Mouse (Mus musculus): ENCODE results near the gene Cd8a. TPM values are rescaled to one million over a fixed set of nuclear protein-coding genes. Genes with fewer than 3 reads are reported as not detected.
"Not testable (repeated sequence)": the region's sequence is repeated elsewhere in the genome, so short reads cannot be mapped to it uniquely, and the experiment has no call there.

The Cd8a gene
- total RNA-seq (2021), result under 1 TPM in 1 of 2 experiments, not detected in 1; 0.40 TPM
- long read RNA-seq, experiment 1, result 0 reads
- long read RNA-seq, experiment 2, result 0 reads

DNA sequence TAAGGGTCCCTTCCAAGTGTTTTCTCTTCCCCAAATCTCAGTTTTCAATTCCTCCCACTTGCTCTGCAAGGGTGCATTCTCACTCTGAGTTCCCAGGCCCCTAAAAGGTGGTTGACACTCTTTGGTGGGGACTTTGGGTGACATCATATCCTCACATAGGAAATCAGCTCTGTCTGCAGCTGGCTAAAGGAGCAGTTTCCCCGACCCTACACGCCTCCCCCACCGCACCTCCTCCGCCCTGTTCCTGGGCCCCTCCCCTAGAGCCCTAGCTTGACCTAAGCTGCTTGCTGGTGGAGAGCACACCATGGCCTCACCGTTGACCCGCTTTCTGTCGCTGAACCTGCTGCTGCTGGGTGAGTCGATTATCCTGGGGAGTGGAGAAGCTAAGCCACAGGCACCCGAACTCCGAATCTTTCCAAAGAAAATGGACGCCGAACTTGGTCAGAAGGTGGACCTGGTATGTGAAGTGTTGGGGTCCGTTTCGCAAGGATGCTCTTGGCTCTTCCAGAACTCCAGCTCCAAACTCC lies at the start of gene Cd8a:
Gene Cd8a (plus strand): TSS at position 179 of the 527 bp plus-strand sequence.
- no peak for DNase-seq (ENCODE audit: low spot score in 2 of 2)

DNA sequence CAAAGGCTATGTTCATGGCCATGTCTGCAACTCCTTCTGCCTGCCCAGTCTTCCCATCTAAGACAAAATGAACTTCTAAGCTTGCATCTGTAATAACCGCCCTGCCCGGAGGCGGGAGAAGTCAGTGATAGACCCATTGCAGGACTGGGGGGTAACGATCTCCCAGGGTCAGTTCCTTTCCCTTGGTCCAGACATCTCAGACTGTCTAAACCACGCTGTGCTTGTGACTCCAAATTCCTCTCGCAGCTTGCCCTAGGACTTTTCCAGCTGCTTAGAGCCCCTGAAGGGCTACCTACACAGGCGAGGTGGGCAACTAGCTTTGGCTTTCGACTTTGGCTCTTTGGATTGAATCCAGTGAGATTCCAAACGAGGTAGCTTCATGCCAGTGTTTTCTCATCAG lies 48.4 kb upstream of the Cd8a start:
- DNase-seq (ENCODE audit: low spot score in 2 of 2), result no peak

DNA sequence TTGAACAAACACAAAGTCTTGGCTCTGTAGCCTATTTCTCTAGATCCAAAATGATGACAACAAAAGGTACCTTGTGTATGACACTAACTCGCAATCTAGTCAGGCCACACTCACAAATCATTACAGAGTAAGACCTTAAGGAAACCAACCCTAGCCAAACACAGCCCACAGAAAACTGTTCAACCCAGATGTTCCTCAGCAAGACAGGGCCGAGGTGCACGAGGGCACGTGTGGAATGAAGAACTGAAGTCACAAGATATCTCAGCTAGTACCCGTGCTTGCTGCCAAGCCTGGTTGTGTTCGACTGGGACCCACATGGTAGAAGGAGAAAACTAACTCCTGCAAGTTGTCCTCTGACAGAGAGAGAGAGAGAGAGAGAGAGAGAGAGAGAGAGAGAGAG lies 43.3 kb upstream of the Cd8a start:
- DNase-seq (ENCODE audit: low spot score in 2 of 2), result no peak

DNA sequence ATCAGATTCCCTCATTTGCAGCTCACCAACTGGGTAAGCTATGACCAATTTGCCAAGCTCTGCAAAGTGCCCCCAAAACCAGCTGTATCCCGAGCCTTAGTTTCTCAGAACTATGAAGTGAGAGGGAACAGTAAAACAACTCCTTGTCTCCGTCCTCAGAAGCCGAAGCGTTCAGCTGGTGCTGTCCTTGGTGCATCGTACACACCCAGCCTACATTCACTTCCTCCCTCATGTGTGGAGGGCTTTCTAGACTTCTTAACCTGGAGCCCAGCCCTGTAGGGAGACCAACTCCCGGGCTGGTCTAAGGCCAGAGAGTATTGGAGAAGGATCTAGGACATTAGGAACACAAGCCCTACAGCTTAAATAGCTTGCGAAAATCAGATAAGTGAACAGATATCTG lies 42.7 kb upstream of the Cd8a start:
- DNase-seq (ENCODE audit: low spot score in 2 of 2), result no peak

DNA sequence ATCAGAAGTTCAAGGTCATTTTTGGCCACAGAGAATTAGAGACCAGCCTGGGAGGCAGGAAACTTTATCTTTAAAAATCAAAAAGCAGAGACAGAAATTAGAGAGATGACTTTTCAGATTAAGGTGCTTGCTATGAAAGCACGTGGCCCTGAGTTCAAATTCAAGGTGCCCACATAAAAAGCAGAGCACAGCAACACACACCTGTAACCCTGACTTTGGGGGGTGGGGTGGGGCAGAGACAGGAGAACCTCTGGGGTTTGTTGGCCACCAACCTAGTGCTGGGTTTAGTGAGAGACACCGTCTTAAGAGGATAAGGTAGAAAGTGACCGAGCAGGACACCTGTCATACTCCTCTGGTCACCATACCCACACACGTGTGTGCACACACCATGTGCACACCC lies 41.7 kb upstream of the Cd8a start:
- DNase-seq (ENCODE audit: low spot score in 2 of 2), result not testable (repeated sequence)

DNA sequence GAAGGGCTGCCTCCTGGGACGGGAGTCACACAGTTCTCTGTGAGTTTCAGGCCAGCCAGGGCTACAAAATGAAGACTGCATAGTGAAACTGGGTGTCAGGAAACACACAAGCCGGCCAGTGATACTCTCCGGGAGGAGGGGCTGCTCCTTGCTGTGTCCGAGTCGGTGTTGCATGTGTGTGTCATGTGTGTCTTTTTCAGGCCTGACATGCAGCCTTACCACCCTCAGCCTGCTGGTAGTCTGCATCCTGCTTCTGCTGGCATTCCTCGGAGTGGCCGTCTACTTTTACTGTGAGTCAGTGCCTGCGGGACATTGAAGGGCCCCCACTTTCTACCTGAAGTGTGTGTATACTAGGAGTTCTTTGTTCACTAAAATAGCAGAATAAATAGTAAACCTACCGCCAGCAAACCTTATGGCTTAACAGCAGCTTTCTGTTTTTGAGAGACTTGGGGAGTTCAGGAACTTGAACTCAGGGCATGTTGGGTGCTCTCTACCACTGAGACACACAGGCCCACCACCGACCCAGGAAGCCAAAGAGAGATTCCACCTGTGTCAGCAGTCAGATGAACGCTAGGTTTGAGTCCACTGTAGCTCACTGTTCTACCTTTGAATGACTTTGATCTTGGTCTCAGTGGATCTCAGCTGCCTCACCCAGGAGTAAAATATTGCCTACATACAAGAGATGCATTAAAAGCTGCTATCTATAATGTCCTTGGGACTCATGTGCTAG lies 40.8 kb upstream of the Cd8a start:
- no peak for DNase-seq (ENCODE audit: low spot score in 2 of 2)

DNA sequence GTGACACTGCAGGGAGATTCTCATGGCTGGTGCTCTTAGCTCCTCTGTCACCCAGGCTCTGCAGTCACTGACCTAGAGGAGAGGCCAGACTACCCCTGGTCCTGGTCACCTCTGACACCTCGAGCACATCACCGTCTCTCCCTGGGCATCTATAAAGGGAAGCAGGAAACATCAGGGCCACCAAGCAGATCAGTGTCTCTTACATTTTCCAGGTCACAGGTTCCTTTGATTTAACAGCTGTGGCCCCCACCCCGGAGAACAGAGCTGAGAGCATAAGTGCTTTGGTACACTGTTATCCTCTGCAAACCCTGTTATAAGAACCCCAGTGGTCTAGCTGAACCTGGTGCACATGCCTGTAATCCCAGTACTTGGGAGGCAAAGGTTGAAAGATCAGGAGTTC lies 40.2 kb upstream of the Cd8a start:
- no peak for DNase-seq (ENCODE audit: low spot score in 2 of 2)

DNA sequence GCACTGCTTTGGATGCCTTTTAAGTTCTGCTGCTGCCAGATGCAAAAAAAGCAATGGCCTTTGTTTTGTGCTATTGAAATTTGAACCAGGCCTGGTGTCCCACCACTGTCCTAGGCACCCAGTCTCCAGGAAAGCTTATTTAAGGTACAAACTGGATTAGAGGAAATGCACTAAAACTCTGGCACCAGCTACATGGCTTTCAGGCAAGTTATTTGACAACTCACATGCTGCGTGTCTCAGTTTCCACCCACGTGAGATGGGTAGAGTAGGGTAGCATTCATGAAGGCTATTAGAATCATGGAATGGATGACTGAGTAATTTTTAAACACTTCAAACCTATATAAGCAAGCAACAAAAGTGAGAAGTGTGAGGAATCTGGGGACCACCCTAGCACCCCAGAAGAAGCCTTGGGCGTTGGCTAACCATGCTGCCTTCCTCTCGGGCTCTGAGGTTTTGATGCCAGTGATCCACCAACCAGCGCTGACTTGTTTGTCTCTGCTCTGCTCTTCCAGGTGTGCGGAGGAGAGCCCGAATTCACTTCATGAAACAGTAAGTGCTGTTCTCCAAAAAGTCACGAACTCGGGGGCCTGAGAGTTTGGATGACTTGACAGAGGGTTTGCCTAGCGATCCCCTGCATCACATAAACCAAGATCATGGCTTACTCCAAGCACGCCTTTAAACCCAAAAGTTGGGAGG lies 39.5 kb upstream of the Cd8a start:
- no peak for DNase-seq (ENCODE audit: low spot score in 2 of 2)

DNA sequence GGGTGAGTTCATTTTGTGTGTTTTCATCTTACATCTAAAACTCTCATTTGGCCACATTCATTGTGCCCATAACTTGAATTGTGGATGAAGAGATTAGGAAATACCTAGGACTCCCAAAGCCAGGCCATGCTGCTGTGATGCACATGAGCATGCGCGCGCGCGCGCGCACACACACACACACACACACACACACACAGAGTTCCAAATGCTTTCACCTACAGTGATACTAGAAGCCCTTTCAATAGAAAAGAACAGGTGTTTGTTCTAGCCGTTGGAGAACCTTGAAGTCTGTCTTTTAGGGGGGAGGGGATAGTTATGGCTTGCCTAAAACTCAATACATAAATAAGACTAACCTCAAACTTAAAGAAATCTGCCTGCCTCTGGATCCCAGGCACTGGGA lies 35.6 kb upstream of the Cd8a start:
- DNase-seq (ENCODE audit: low spot score in 2 of 2), result no peak

DNA sequence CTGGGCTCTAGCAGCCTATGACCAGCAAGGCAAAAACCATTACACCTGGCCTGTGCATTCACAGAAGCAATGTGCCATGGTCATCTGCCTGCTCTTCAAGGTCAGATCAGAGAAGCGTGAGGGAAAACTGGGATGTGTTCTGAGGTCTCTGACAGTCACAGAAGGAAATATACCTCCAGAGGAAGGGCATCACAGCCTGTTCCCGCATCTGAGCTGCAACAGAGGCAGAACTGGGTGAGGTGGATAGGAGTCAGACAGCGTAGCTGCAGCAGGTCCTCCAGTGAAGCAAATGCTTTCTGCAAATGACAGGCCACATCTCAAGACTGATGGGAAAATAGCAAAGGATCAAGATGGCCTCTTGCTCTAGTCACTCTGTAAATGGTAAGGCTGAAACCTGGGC lies 34.3 kb upstream of the Cd8a start:
- DNase-seq (ENCODE audit: low spot score in 2 of 2), result no peak

DNA sequence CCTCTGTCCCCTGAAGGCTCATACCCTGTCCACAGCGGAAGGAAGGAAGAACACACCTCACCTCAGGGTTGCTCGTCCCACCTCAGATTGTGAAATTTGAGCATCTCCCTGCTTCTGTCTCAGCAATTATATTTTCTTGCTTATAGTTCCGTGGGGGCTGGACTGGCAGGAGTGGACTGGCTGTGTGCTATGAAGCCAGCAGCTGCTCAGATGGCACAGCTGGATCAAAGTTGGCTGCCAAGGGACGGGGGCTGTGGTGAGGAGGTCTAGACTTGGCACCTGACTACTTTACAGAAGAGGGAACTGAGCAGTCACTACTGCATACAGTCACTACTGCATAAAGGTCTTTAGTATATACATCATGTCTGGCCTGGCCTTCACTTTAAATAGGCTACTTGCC lies 33.9 kb upstream of the Cd8a start:
- no peak for DNase-seq (ENCODE audit: low spot score in 2 of 2)

DNA sequence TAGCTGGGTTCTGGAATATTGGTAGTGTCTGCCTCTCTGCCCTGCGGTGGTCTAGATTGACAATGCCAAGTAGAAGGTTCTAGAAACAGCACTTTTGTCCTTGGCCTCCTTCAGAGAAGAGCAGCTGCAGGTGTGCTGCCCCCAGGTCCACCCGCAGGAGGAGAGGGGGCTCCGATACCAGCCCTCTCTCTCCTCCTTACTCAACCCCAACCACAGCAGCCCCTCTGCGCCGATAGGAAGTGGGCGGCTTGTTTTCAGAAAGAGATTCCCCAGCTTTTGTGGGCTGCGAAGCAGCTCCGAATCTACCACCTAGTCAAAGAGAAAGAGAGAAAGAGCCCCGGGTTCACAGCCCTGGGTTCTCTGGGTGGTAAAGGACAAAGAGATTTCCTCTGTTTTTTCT lies 32.0 kb upstream of the Cd8a start:
- DNase-seq (ENCODE audit: low spot score in 2 of 2), result no peak

DNA sequence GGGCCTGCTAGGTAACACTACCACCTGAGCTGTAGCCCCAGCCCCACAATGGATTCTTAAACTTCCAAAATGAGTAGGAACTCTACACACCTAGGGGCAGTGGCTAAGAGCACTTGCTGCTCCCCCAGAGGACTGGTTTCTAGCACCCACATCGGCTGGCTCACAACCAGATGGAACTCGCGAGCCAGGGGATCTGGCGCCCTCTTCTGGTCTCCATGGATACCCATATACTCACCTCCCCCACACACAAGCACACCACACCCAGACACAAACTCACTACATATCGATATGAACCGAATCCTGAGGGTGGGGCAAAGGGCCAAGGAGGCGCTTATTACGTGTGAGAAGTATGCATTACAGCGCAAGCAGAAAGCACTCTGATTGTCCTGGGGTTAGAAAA lies 25.2 kb upstream of the Cd8a start:
- no peak for DNase-seq (ENCODE audit: low spot score in 2 of 2)

DNA sequence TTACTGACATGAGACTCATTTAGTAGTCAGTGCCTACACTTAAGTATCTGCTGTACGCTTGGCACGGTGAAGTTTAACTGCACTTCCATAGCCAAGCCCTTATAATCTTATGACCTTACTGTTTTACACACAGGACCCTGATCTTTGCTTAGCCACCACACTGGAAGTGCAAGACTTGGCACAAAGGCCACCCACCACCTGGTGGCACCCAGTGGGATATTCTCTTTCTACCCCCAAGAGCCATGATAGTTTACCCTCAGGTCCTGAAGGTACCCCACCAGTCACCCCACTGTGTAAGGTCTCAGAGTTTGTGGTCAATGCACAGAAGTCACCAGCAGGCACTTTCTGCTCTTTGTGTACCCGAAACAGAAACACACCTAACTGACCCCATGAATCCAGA lies 22.0 kb upstream of the Cd8a start:
- DNase-seq (ENCODE audit: low spot score in 2 of 2), result no peak

DNA sequence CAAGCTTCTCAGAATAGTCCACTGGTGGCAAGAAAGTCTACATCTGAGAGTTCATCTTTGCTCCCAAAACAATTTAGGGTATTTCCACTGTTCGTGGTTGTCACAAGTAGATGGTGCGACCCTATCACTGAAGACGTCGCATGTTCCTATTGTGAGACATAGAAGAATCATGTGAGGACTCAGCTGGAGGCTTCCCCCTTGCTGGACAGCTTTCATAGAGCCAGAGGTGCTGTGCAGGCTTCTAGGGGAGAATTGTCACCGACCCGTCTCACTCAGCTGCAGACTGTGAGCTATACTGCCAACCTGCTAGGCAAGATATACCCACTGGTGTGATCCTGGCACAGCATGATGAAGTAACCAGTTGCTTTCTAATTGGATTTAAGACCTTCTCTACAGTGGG lies 21.0 kb upstream of the Cd8a start:
- DNase-seq (ENCODE audit: low spot score in 2 of 2), result no peak

DNA sequence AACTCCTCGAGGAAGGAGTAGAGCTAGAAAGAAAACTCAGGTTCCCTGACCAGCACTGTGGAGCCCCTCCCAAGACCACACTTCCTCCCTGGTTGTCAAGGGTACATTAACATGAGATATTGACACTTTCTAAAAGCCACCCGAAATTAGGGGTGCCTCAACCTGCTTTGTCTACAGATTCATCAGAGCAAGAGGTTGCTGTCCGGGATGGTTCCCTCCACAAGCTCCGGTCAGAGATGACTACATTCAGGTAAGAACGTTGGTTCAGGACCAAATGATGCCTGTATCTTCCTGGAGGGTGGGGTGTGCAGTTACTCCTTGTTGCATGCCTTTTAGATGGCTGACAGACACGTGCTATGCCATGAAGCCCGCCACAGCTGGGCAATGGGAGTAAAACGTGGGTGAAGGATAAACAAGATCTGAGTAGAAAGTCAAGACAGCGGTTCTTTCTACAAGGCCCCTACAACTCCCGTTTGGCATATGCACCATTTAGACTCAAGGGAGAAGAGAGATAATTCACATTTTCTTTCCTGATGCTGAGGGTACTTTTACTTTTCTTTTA lies 20.3 kb upstream of the Cd8a start:
- DNase-seq (ENCODE audit: low spot score in 2 of 2), result no peak

DNA sequence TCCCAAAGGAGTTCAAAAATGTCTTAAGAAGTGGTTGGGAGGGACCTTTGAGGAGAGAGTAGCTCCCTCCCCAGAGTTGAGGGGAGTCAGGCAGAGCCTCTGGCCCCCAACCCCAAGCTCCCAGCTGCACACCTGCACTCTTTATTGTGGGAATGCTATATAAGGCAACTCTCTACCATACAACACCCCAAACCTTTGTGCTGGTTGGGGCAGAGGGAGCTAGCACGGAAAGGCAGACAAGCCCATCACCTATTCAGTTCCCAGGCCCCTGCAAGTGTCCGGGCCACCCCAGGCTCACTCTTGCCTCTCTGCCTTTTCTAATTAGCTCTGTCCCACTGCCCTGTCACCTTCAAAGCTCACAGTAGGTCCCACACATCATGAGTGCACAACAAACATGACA lies 19.5 kb upstream of the Cd8a start:
- no peak for DNase-seq (ENCODE audit: low spot score in 2 of 2)

DNA sequence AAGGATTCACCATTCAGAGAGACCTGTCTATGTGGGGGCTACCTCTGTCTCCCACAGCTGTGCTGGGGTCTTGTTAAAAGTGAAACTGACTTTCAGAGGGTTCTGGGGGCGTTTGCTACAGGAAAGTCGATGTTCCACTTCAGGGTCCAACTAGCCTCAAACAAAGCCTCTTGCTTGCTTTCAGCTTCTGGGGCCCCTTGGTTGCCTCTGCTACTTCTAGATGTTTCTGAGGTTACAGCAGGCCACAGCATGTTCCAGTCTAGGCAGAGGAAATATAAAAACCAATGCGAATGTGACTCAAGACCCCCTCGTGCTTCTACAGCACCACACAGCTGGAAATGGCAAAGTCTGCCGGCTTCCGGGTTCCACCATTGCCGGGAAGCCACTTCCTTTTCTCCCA lies 15.7 kb upstream of the Cd8a start:
- DNase-seq (ENCODE audit: low spot score in 2 of 2), result no peak

DNA sequence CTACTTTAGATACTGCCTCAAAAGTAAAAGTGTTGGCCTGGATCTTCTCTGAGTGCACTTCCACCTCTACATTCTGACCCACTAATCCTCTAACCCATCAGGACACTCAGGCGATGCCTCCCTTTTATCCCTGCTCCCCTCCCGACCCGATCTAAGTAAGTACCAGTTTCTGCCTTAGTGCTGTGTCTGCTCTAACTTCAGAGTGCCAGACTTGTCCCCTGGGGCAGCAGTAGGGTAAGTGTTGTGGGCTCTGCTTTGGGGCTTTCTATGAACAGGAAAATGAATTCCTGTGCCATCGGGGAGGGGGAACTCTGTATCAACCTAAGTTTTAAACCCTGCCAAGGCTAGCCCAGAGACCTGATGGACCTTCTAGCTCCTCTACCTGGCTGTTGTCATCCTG lies 13.0 kb upstream of the Cd8a start:
- DNase-seq (ENCODE audit: low spot score in 2 of 2), result no peak

DNA sequence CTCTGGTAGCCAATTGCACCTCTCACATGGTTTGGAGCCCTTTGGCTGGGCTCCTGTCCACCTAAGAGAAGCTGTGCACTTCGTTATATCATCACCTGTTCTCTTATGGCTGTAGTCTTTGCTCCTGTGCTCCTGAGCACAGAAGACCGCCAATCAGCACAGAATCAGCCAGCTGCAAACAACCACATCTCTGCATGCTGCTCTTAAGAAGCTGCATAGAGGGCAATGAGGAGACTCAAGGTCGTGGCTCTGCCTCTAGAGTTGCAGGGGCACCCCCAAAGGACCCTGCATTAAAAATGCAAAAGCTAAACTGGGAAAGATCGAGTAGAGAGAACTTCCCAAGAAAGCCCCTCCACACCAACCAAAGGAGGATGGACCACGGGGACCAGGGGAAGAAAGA lies 12.5 kb upstream of the Cd8a start:
- no peak for DNase-seq (ENCODE audit: low spot score in 2 of 2)

DNA sequence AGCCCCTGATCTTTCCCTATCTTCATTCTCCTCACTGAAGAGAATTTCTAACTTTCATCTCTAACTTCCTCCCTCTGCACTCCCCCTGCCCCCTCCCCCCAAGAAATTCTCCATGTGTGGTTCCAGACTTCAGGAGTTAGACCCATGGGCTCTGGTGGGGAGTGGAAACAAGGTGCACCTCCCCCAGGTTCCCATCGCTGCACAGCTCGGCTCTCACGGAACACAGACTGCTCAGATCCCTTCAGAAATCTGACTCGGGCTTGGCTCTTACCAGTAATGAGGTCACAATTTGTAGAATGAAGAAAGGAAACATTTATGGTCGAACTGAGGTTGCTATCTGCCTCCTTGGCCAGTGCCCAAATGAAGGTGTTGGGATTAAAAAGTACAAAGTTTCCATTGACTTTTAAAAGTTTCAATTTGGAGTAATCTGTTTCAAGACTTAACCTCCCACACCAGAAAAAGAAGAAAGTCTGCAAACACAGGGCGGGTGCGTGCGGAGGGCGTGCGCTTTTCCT lies 12.0 kb upstream of the Cd8a start:
- no peak for DNase-seq (ENCODE audit: low spot score in 2 of 2)

DNA sequence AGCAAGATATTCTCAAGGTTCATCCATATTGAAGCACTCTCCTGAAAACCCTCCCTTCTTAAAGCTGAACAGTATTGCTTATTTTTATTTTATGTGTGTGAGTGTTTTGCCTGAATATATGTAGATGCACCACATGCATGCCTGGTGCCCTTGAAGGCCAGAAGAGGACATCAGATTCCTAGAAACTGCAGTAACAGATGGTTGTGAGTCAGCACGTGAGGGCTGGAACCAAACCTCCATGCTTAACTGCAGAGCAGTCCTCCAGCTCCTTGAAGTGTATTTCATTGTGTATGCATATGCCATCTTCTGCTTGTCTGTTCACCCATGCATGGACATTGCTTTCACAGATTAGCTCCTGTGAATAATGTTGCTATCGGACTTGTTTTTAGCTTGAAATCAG lies 9.2 kb upstream of the Cd8a start:
- no peak for DNase-seq (ENCODE audit: low spot score in 2 of 2)

Data from adrenal gland, postnatal 4 days (tissue).